Mouse (Mus musculus) 3134 (cell line): ENCODE measurements around the gene Ccr1.

Source experiments
- DNase-seq: peaks from one replicate; pipeline ENCODE4 v3.0.0-alpha.2; 2011; ENCODE audit warnings: low spot score; ENCODE audit not compliant: insufficient read length; ENCODE audit errors: extremely low read depth

Gene Ccr1

GRCm38 (mm10) chr9:123928759-123929246, 39.7 kb downstream of the Ccr1 start:
- no peak for DNase-seq

DNA sequence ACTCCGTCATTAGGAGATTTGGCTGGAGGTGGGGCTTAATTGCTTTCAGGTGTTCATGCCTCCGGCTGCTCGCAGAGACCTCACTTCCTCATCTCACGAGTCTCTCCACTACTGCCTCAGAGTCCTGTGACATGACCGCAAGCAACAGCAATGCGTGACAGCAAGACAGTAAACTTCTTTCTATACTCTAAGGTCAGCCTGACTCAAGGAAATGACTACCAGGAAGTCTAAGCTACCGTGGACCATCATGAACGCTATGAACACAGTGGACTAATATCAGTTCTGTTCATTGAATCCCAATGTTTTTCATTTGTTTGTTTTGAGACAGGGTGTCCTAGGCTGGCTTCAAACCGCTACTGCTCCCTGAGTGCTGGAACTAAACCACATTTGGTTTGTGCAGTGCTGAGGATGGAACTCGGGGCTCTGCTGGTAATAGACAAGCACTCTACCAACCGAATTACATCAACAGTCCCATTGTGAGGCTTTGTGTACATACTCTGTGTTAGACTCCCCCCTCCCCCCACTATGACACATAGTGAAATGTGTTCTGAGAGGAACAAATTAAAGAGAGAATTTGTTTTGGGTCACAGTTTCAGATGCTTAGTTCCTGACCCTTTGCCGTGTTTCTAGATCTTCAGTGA, 40.3 kb downstream of the Ccr1 start:
- no peak for DNase-seq

- peak; percentile 4 for DNase-seq
Measured at GRCm38 (mm10) chr9:123927281-123927960, 41.1 kb downstream of the Ccr1 start.

DNA sequence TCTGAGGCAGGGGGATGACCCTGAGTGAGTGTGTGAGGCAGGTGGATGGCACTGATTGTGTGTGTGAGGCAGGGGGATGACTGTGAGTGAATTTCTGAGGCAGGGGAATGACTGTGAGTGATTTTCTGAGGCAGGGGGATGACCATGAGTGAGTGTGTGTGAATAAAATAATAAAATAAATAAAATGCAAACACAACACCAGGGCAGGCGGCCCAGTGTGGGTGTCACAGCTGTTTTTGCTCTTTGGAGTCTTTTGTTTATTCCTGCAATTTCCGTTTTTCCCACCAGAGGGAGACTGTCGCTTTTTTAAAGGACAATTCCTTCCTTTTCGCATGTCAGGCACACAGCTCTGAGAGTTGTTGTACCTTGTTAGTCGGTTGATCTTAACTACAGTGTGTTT, 42.5 kb downstream of the Ccr1 start:
- peak; percentile 15 for DNase-seq

DNA sequence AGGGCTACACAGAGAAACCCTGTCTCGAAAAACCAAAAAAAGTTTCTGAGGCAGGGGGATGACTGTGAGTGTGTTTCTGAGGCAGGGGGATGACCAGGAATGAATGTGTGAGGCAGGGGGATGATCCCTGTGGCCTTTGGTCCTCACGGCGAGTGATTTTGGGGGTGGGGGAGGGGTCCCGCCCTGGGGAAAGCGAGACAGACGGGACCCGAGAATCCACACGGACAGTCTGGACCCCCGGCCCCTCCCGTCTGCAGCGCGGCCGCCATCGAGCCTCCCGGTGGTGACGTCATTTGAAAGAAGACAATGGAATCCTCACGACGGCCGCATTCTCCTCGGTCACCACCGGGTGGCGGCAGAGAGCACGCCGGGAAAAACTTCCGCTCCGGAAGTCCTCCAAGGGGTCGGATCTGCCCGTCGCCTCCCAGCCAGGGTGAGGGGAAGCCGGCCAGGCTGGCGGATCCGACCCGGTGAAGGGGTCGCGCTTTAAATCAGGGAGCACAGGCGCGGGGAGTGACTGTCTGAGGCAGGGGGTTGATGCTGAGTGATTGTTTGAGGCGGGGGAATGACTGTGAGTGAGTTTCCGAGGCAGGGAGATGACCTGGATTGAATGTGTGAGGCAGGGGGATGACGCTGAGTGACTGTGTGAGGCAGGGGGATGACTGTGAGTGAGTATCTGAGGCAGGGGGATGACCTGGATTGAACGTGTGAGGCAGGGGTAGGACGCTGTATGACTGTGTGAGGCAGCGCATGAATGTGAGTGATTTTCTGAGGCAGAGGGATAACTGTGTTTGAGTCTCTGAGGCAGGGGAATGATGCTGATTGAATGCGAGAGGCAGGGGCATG, 43.2 kb downstream of the Ccr1 start:
- DNase-seq = peak; percentile 80

GRCm38 (mm10) chr9:123924589-123925066, 43.9 kb downstream of the Ccr1 start:
- peak; percentile 93 for DNase-seq

DNA sequence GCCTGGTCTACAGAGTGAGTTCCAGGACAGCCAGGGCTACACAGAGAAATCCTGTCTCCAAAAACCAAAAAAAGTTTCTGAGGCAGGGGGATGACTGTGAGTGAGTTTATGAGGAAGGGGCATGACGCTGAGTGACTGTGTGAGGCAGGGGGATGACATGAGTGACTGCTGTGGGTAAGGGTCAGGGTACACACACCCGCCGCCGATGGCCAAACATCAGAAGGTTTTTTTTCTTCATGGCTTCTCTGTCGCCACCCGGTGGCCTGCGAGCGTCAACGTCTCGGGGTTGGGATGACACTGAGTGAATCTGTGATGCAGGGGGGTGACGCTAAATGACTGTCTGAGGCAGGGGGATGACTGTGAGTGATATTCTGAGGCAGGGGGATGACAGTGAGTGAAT, 44.5 kb downstream of the Ccr1 start:
- DNase-seq = peak; percentile 68

DNA sequence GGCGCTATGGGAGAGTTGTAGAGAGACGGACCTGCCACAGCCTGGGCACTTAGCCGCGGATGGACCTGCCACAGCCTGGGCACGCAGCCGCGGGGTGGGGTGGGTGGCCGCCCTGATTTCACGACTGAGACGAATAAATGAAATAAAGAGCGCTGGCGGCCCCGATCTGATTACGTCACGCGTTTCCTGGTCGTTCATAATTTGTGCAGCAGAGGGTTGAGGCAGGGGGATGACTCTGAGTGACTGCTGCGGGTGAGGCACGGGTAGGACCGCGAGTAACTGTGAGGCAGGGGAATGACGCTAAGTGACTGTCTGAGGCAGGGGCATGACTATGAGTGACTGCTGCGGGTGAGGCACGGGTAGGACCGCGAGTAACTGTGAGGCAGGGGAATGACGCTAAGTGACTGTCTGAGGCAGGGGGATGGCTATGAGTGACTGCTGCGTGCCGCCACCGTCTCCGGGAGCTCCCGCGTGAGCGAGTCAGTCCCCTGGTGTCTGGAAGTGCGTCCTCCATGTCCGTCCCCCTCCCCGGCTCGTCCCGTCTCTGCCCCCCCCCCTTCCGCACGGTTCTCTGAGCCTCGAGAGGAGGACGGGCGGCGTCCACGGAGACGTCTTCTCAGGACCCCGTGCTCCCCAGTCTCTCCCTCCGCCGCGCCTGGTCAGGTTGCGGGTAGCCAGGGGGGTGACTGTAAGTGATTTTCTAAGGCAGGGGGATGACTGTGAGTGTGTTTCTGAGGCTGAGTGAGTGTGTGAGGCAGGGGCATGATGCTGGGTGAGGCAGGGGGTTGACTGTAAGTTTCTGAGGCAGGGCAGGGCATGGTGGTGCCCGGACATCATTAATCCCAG, 45.1 kb downstream of the Ccr1 start:
- DNase-seq = peak; percentile 84
